Mouse (Mus musculus): ENCODE measurements around the gene Tbc1d9. TPM values are rescaled to one million over a fixed set of nuclear protein-coding genes. Genes with fewer than 3 reads are reported as not detected.
A peak's percentile ranks its signal among the peaks of the same experiment; 100 is the strongest.

Tbc1d9 gene
- polyA plus RNA-seq, 1 experiment: 5.4 TPM

DNA sequence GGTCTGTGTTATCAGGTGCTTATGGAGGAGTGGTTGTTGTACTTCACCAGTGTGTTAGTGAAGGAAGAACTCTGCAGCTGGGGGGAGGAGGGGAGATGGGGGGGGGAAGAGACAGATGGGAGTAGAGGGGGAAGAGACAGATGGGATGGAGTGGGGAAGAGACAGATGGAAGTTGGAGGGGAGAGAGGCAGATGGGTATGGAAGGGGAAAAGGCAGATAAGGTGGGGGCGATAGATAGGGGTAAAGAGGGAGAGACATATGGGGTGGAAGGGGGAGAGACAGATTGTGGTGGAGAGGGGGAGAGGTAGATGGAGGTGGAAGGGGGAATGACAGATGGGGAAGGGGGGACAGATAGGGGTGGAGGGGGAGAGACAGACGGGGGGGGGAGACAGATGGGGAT lies 11.6 kb downstream of the Tbc1d9 start:
- no peak for TF ChIP-seq CTCF (IDR thresholded peaks at IDR 0.05; ENCODE audit: borderline replicate concordance, insufficient read depth, low read length)
- no peak for TF ChIP-seq POLR2A (IDR thresholded peaks at IDR 0.05; ENCODE audit: low read depth, low read length)
- Histone ChIP-seq H3K4me3 (ENCODE audit: insufficient read depth, low read length) (no peak overlapping the region), H3K27ac (ENCODE audit: insufficient read depth, low read length) (no peak overlapping the region), H3K4me1 (ENCODE audit: control insufficient read depth, insufficient read depth, low read length) (no peaks in the 10 kb centered on the region; the same call in 1 of the 2 replicates)

DNA sequence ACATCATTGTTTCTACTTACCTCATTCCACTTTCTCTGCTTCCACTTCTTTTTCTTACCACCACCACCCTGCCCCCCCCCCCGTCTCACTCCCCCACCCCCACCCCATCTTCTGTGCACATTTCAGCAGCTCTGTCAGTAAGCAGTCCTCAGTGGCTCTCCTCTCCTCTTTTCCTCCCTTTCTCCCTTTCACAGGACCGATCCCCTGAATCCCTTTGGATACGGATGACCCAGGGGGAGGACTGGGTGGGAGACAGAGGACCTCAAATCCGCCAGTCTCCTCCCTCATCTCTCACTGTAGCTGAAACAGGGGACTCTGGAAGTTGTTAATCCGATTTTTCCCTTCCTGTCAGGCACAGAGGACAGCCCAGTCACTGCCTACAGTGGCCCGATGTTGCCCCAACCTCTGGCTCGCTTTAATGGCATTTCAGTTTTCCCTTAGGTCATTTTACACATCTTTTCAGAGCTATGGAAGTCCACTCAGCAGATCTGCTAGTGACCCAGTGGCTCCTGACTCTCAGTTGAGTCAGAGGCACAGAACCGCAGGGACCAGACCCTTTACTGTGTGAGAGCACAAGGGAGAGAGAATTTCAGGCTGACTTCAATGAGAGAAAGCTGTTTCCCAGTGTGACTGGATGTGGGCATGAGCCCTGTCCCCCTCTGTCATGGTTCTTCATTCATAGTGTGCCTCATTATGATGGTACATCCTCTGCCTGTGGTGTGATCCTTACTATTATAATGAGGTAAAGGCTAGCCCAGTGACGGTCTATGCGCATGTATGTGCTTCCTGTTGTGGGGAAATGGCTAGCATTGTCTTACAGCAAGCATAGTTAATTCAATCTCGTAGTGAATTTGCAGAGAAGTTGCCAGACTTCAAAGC lies 12.4 kb downstream of the Tbc1d9 start:
- TF ChIP-seq POLR2A (IDR thresholded peaks at IDR 0.05; ENCODE audit: low read depth, low read length) (no peak), CTCF (IDR thresholded peaks at IDR 0.05; ENCODE audit: borderline replicate concordance, insufficient read depth, low read length) (no peak)
- Histone ChIP-seq H3K27ac (ENCODE audit: insufficient read depth, low read length) (0 out of 2 replicates have a peak overlapping the region, but pooled peaks have one; percentile 4), H3K4me1 (ENCODE audit: control insufficient read depth, insufficient read depth, low read length) (no peaks in the 10 kb centered on the region; the same call in 1 of the 2 replicates), H3K4me3 (ENCODE audit: insufficient read depth, low read length) (no peak overlapping the region)

DNA sequence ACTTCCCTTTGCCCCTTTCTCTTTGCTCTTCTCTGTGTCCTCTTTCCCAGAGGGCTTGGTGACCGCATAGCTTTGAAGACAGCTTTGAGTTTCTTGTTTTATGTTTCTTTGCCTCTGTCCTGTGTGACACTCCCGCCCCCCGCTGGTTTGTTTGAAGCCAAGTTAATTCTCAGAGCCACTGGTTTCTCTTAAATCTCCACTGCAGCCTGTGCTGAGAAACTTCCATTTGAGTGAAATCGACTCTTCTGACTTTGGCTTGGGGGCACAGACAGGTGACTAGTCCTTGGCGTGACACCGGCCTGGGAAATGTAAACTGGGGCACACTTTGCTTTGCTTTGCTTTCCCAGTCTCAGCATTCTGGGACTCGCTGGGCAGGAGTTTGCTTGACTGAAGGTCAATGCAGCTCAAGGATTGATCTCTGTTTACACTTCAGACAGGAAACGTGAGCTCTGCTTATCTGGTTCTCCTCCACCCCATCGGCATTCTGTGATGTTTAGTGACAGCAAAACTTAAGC lies 13.1 kb downstream of the Tbc1d9 start:
- no peak overlapping the region for H3K4me3 ChIP-seq (ENCODE audit: insufficient read depth, low read length)
- TF ChIP-seq CTCF (IDR thresholded peaks at IDR 0.05; ENCODE audit: borderline replicate concordance, insufficient read depth, low read length) (no peak), POLR2A (IDR thresholded peaks at IDR 0.05; ENCODE audit: low read depth, low read length) (no peak)
- H3K4me1 ChIP-seq (ENCODE audit: control insufficient read depth, insufficient read depth, low read length): no peaks in the 10 kb centered on the region; the same call in 1 of the 2 replicates
- H3K27ac ChIP-seq (ENCODE audit: insufficient read depth, low read length): 0 out of 2 replicates have a peak overlapping the region, but pooled peaks have one; percentile 4

DNA sequence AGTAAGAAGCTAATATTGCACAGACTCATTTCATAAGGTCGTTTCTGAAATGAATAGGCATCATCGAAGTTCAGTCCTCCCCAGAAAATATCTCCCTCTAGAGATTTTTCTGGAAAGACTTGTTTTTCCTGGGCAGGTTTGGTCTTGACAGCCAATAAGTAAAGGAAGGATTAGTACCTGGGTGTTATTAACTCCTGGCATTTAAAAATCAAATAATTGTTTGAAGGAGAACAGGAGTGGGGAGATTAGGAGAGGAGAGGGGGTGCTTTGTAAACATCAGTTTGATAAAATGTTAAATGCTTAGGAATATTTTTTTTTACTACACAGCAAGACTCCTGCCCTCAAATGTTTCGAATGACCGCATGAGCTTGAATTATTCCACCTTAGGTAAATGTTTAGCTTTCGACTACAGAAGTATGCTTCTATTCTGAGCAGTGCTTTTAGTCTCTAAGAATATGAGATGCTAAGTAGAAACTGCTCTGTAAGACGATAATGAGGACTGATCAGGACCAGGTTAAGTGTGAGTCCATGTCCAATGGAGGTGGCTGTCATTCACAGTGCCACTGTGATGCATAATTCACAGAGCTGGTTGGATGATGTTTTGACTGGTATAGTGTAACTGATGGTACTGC lies 16.8 kb downstream of the Tbc1d9 start:
- H3K4me3 ChIP-seq (ENCODE audit: insufficient read depth, low read length): no peak overlapping the region
- TF ChIP-seq POLR2A (IDR thresholded peaks at IDR 0.05; ENCODE audit: low read depth, low read length) (no peak), CTCF (IDR thresholded peaks at IDR 0.05; ENCODE audit: borderline replicate concordance, insufficient read depth, low read length) (no peak)
- no peaks in the 10 kb centered on the region; the same call in 1 of the 2 replicates for H3K4me1 ChIP-seq (ENCODE audit: control insufficient read depth, insufficient read depth, low read length)
- no peak overlapping the region for H3K27ac ChIP-seq (ENCODE audit: insufficient read depth, low read length)

DNA sequence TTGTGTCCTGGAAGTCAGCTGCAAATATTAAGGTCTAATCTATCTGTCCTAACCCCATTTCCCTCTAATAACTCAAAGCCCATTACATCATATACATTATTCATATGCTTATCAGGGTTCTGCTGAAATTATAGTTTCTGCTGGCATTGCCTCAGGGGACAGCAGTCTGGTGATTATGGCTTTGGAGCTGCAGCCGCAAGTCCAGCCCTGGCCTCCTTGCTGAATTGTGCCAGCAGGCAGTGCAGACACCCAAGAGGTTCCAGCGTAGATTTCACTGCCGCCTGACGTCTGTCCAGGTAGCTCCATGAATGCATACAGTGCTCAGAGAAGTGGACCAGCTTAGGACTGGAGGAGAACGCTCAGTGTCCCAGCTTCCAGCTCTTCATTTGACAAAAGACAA lies 17.6 kb downstream of the Tbc1d9 start:
- H3K4me3 ChIP-seq (ENCODE audit: insufficient read depth, low read length): no peak overlapping the region
- H3K27ac ChIP-seq (ENCODE audit: insufficient read depth, low read length): no peak overlapping the region
- H3K4me1 ChIP-seq (ENCODE audit: control insufficient read depth, insufficient read depth, low read length): no peaks in the 10 kb centered on the region; the same call in 1 of the 2 replicates
- no peak for TF ChIP-seq CTCF (IDR thresholded peaks at IDR 0.05; ENCODE audit: borderline replicate concordance, insufficient read depth, low read length)
- TF ChIP-seq POLR2A (IDR thresholded peaks at IDR 0.05; ENCODE audit: low read depth, low read length): no peak

DNA sequence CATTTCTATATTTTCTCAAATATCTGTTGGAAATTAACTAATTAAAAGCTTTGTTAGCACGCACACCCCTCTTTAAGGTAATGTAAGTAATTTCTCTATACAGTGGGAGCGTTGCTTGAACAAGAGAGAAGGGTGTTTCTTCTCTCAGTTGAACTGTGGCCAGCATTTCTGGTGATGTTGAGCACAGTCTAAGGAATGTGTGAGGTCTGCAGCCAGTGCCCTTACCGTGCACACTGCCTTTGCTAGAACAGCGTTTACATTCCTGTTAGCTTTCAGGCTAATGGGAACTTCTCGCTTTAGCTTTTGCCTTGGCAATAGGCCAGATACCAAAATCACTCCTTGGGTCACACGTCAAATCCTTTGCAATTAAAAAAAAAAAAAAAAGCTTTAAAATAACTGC lies 21.2 kb downstream of the Tbc1d9 start:
- no peak overlapping the region for H3K27ac ChIP-seq (ENCODE audit: insufficient read depth, low read length)
- TF ChIP-seq POLR2A (IDR thresholded peaks at IDR 0.05; ENCODE audit: low read depth, low read length): no peak
- no peak overlapping the region for H3K4me3 ChIP-seq (ENCODE audit: insufficient read depth, low read length)
- H3K4me1 ChIP-seq (ENCODE audit: control insufficient read depth, insufficient read depth, low read length): no peaks in the 10 kb centered on the region

DNA sequence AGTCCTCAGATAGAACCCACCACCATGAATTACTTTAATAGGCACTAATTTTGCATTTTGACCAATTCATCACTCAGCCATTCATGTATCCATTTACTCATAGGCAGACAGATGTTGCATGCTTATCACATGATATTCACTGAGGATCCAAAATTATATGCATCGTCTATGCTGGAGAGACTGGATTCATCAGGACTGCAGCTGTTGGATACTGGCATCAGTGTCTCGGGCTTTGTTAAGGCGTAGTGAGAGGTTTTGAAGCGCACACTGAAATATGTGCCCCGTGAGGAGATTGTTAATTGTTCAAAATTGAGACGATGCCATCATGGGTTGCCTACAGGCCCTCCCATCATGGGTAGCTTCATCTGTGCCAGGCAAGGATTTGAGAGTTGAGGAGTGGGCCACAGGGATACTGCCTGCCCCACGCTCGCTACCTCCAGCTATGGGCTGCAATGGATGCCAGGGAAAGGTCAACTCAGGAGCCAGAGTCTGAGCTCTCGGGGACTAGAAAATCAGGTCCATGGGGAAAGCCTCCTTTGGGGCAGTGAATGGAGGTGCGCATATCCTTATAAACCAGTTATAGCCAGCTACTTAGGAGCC lies 22.3 kb downstream of the Tbc1d9 start:
- Histone ChIP-seq H3K4me1 (ENCODE audit: control insufficient read depth, insufficient read depth, low read length) (no peaks in the 10 kb centered on the region), H3K27ac (ENCODE audit: insufficient read depth, low read length) (no peak overlapping the region), H3K4me3 (ENCODE audit: insufficient read depth, low read length) (no peak overlapping the region)
- no peak for TF ChIP-seq CTCF (IDR thresholded peaks at IDR 0.05; ENCODE audit: borderline replicate concordance, insufficient read depth, low read length)
- no peak for TF ChIP-seq POLR2A (IDR thresholded peaks at IDR 0.05; ENCODE audit: low read depth, low read length)

DNA sequence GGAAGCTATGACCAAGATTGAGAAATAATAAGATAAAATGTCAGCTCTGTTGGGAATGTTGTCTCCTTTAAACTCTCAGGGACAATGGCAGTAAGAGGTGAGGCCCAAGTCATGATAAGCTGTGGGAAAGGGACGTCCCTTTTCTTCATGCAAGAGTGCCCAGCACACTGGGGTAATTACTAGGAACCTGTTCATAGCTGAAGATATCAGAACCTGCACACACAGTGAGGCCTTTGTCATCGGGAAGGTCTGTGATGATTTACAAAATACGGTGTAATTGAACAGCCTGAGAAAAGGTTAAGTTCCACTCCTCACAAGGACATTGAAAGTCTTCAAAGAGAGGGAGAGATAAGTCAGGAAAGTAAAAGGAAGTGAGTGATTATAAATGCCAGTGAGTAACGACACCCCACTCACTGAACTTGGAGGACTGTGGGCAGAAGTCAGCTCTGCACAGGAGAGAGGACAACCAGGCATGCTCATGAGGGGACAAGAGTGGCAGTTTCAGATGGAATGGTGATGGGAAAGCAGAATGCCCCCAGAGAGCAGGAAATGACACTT lies 24.5 kb downstream of the Tbc1d9 start:
- H3K27ac ChIP-seq (ENCODE audit: insufficient read depth, low read length): no peak overlapping the region
- H3K4me3 ChIP-seq (ENCODE audit: insufficient read depth, low read length): no peak overlapping the region
- H3K4me1 ChIP-seq (ENCODE audit: control insufficient read depth, insufficient read depth, low read length): no peaks in the 10 kb centered on the region
- TF ChIP-seq POLR2A (IDR thresholded peaks at IDR 0.05; ENCODE audit: low read depth, low read length) (no peak), CTCF (IDR thresholded peaks at IDR 0.05; ENCODE audit: borderline replicate concordance, insufficient read depth, low read length) (no peak)

DNA sequence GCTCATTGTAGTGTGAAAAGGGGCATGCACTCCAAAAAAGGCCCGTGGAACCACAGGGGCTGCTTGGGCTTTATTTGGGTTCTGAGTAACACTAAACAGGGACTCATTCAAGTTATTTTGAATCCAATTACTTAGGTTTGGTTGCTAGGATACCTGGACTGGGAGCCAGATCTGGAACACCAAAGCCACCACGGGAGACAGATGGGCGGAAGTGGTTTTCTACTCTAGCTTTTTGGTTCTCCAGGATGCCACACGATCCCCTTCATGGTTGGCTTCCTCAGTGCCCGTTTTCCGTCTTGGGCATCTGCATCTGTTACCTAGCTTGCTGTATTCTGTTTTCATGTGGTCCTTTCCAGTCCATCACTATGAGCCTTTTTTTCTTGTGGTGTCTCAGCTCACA lies 30.9 kb downstream of the Tbc1d9 start:
- H3K4me1 ChIP-seq (ENCODE audit: control insufficient read depth, insufficient read depth, low read length): no peaks in the 10 kb centered on the region
- no peak for TF ChIP-seq CTCF (IDR thresholded peaks at IDR 0.05; ENCODE audit: borderline replicate concordance, insufficient read depth, low read length)
- no peak for TF ChIP-seq POLR2A (IDR thresholded peaks at IDR 0.05; ENCODE audit: low read depth, low read length)

More for the DNA sequence above, 30.9 kb downstream of the Tbc1d9 start:
- H3K4me3 ChIP-seq (ENCODE audit: insufficient read depth, low read length): no peak overlapping the region
- no peak overlapping the region for H3K27ac ChIP-seq (ENCODE audit: insufficient read depth, low read length)
